Mouse (Mus musculus) stomach, postnatal 0 days (tissue): Measurements from ENCODE around the gene Chil1. TPM values are rescaled to one million over a fixed set of nuclear protein-coding genes. Genes with fewer than 3 reads are reported as not detected.

ENCODE experiments used
- ATAC-seq: fragments of 200-750 bp; cut with Nextera tagmentation; 2 replicates; pipeline ENCODE4 v1.8.0; 2017; ENCODE audit not compliant: low FRiP score, low TSS enrichment
- DNase-seq: peaks from one replicate; pipeline ENCODE4 v3.0.0-alpha.2; 2016; ENCODE audit warnings: low spot score
- H3K27ac ChIP-seq: fragments of 300-500 bp; sonication (generic); replicated peaks from 2 replicates; pipeline ENCODE4 v1.5.1; 2014; ENCODE audit warnings: mild to moderate bottlenecking, control low read depth
- H3K27me3 ChIP-seq: fragments of 300-500 bp; sonication (generic); 2 replicates; pipeline ENCODE4 v1.6.1; 2014; ENCODE audit warnings: low read length; ENCODE audit not compliant: control insufficient read depth, insufficient read depth
- H3K36me3 ChIP-seq: fragments of 300-500 bp; sonication (generic); 2 replicates; pipeline ENCODE4 v1.6.1; 2014; ENCODE audit warnings: low read length, mixed read lengths; ENCODE audit not compliant: control insufficient read depth, insufficient read depth
- H3K4me1 ChIP-seq: fragments of 300-500 bp; sonication (generic); replicated peaks from 2 replicates; pipeline ENCODE4 v1.6.1; 2014; ENCODE audit warnings: antibody characterized with exemption; ENCODE audit not compliant: control insufficient read depth, insufficient read depth
- H3K4me2 ChIP-seq: fragments of 300-500 bp; sonication (generic); replicated peaks from 2 replicates; pipeline ENCODE4 v1.6.1; 2014; ENCODE audit warnings: low read depth, mild to moderate bottlenecking, control low read depth, moderate library complexity
- H3K4me3 ChIP-seq: fragments of 300-500 bp; sonication (generic); 2 replicates; pipeline ENCODE4 v1.5.1; 2014; ENCODE audit warnings: low read depth, low read length, control low read depth
- H3K9ac ChIP-seq: fragments of 300-500 bp; sonication (generic); 2 replicates; pipeline ENCODE4 v1.6.1; 2014; ENCODE audit warnings: mild to moderate bottlenecking, low read length, control low read depth, mixed read lengths
- H3K9me3 ChIP-seq: fragments of 300-500 bp; sonication (generic); 2 replicates; pipeline ENCODE4 v1.6.1; 2016; ENCODE audit warnings: low read length; ENCODE audit not compliant: control insufficient read depth
- CTCF ChIP-seq: IDR thresholded peaks from 2 replicates; pipeline ENCODE4 v1.5.1; 2016; ENCODE audit warnings: antibody characterized with exemption, low read depth, mild to moderate bottlenecking, moderate library complexity
- EP300 ChIP-seq: optimal IDR thresholded peaks from 2 replicates; pipeline ENCODE3; 2016; ENCODE audit warnings: antibody characterized with exemption
- WGBS: fragments of 180-500 bp; shearing (Covaris S2); extraction: QIAGEN DNeasy Blood & Tissue Kit; methylation state at CpG from one replicate; pipeline ENCODE4 v1.1.7; 2014; 5-methylcytosine and 5-hydroxymethylcytosine counted together
- polyA plus RNA-seq: library from polyadenylated mRNA; unstranded; fragments of >200 nt; fragmentation: Nextera tagmentation; extraction: Ambion mirVana; gene quantifications from 2 replicates; pipeline ENCODE4 v1.2.1, GENCODE M21; 2015

Gene Chil1
- polyA plus RNA-seq, 1 experiment from 2014 or later: 3.1 TPM

DNA sequence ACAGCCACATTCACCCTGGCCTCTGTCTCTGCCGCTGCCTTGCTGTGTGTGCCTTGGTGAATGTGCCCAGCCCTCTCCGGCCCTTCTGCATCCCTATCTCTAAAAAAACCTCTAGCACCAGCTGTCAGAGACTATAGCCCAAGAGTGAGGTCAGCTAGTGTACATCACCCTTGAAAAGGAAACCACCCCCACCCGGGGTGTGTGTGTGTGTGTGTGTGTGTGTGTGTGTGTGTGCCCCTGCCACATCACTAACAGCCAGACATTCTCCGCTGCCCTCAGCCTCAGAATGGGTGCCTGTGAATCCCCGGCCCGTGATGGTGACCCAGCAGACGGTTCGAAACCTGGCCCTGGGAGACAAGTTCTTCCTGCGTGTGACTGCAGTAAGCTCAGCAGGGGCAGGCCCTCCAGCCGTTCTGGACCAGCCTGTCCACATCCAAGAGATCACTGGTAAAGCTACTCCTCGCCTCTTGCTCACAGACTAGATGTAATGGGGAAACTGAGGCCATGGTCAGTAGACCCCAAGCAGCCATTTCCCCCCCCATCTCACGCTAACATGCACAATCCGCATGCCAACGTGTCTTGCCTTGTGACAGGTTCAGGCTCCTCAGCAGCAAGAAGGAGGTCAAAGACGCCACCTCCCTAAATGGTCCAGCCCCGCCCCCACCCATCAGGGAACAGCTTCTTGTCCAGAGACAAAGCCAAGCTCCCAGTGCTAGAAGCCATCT lies 12.5 kb downstream of the Chil1 start:
- 77% methylated on average over 16 of the region's 16 CpGs for WGBS
- Histone ChIP-seq H3K9ac (no peak overlapping the region), H3K4me3 (no peak overlapping the region), H3K27ac (no peak overlapping the region), H3K4me1 (peaks cover 4% of the 10 kb centered on the region; the same call in 1 of the 2 replicates), H3K36me3 (no peaks in the 10 kb centered on the region), H3K27me3 (no peaks in the 10 kb centered on the region), H3K9me3 (no peaks in the 10 kb centered on the region), H3K4me2 (no peak overlapping the region)
- no peak for ATAC-seq
- TF ChIP-seq CTCF: no peak
- TF ChIP-seq EP300: no peak
- DNase-seq: no peak

- no peak overlapping the region for H3K27ac ChIP-seq
- ATAC-seq (no peak), DNase-seq (no peak)
- no peak overlapping the region for H3K4me2 ChIP-seq
- no peak overlapping the region for H3K9ac ChIP-seq
- no peak for TF ChIP-seq CTCF
- no peak for TF ChIP-seq EP300
- 42% methylated on average over 2 of the region's 2 CpGs for WGBS
- H3K9me3 ChIP-seq: no peaks in the 10 kb centered on the region
- no peak overlapping the region for H3K4me3 ChIP-seq
- no peaks in the 10 kb centered on the region for H3K36me3 ChIP-seq
- peaks cover 4% of the 10 kb centered on the region; the same call in 1 of the 2 replicates for H3K4me1 ChIP-seq
- no peaks in the 10 kb centered on the region for H3K27me3 ChIP-seq
Measured at GRCm38 (mm10) chr1:134195117-134195516, 13.1 kb downstream of the Chil1 start.

GRCm38 (mm10) chr1:134195571-134195970 lies 13.6 kb downstream of the Chil1 start:
- ATAC-seq (0 out of 2 replicates have a peak, but pooled peaks have one; percentile 4), DNase-seq (no peak)

GRCm38 (mm10) chr1:134195979-134196378 lies 14.0 kb downstream of the Chil1 start:
- TF ChIP-seq EP300 (no peak), CTCF (no peak)
- Histone ChIP-seq H3K36me3 (no peaks in the 10 kb centered on the region), H3K9me3 (no peaks in the 10 kb centered on the region), H3K27me3 (no peaks in the 10 kb centered on the region), H3K4me2 (no peak overlapping the region), H3K27ac (peak overlapping the region; percentile 58; the same call in 1 of the 2 replicates), H3K4me3 (no peak overlapping the region), H3K9ac (no peak overlapping the region; the same call in 1 of the 2 replicates), H3K4me1 (peaks cover 4% of the 10 kb centered on the region; the same call in 1 of the 2 replicates)
- DNase-seq: no peak
- WGBS: 48% methylated on average over 4 of the region's 4 CpGs
- ATAC-seq: 0 out of 2 replicates have a peak, but pooled peaks have one; percentile 3

More at GRCm38 (mm10) chr1:134195571-134195970, 13.6 kb downstream of the Chil1 start:
- H3K4me1 ChIP-seq: peaks cover 4% of the 10 kb centered on the region; the same call in 1 of the 2 replicates
- WGBS: 33% methylated on average over 3 of the region's 3 CpGs
- H3K9ac ChIP-seq: no peak overlapping the region; the same call in 1 of the 2 replicates
- no peak overlapping the region for H3K4me2 ChIP-seq
- no peaks in the 10 kb centered on the region for H3K9me3 ChIP-seq
- H3K27me3 ChIP-seq: no peaks in the 10 kb centered on the region
- peak overlapping the region; percentile 58; the same call in 1 of the 2 replicates for H3K27ac ChIP-seq
- TF ChIP-seq EP300: no peak
- no peak for TF ChIP-seq CTCF
- no peak overlapping the region for H3K4me3 ChIP-seq
- H3K36me3 ChIP-seq: no peaks in the 10 kb centered on the region

DNA sequence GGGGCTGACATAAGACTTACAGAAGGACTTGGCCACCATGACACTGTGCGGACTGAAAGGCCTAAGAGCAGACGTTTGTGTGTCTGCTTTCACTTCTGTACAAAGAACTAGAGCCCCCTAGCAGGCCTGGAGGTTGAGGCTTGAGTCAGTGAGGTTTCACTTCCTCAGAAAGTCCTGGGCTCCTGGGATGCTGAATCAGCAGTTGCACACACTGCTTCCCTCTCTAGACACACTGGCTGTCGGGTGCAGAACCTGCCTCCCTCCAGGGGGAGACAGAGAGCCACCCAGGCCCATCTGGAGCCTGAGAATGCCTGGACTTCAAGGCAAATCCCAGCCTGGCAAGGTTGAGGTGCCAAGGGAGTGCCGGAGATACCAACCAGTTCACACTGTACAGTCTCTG lies 14.4 kb downstream of the Chil1 start:
- peak overlapping the region; percentile 58; the same call in 1 of the 2 replicates for H3K27ac ChIP-seq

DNA sequence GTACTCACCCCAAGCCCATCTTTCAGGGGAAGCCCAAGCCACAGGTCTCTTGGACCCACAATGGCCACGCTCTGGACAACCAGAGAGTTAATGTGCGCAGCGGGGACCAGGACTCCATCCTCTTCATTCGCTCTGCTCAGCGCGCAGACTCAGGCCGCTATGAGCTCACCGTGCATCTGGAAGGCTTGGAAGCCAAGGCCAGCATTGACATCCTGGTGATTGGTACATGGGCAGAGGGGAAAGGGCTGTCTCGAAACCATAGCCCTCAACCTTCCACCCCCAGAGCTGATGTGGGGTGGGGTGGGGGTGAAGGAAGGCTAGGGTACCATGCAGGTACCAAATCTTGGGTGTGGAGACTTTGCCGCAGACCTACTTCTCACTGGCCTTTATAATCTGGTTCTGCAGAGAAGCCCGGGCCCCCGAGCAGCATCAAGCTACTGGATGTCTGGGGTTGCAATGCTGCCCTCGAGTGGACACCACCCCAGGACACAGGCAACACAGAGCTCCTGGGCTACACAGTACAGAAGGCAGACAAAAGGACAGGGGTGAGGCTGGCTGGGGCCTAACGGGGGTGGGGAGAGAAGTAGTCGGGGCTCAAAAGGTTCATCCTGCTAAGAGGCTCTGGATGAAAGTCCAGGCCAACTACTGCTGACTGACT lies 15.5 kb downstream of the Chil1 start:
- DNase-seq (no peak), ATAC-seq (no peak)
- TF ChIP-seq EP300 (no peak), CTCF (peak; percentile 46)
- WGBS: 81% methylated on average over 15 of the region's 15 CpGs
- Histone ChIP-seq H3K9me3 (no peaks in the 10 kb centered on the region), H3K4me3 (no peak overlapping the region), H3K4me1 (peaks cover 4% of the 10 kb centered on the region; the same call in 1 of the 2 replicates), H3K27me3 (no peaks in the 10 kb centered on the region), H3K36me3 (no peaks in the 10 kb centered on the region), H3K9ac (no peak overlapping the region), H3K4me2 (no peak overlapping the region), H3K27ac (no peak overlapping the region)

More for the DNA sequence above, 14.4 kb downstream of the Chil1 start:
- H3K4me3 ChIP-seq: no peak overlapping the region
- no peaks in the 10 kb centered on the region for H3K36me3 ChIP-seq
- DNase-seq: peak; percentile 90
- H3K4me2 ChIP-seq: no peak overlapping the region
- no peak overlapping the region for H3K9ac ChIP-seq
- ATAC-seq: peak; percentile 70
- no peak for TF ChIP-seq EP300
- TF ChIP-seq CTCF: peak; percentile 90
- no peaks in the 10 kb centered on the region for H3K9me3 ChIP-seq
- peaks cover 4% of the 10 kb centered on the region; the same call in 1 of the 2 replicates for H3K4me1 ChIP-seq
- 57% methylated on average over 4 of the region's 4 CpGs for WGBS
- H3K27me3 ChIP-seq: no peaks in the 10 kb centered on the region
